Mouse (Mus musculus) E14TG2a.4 (cell line): Measurements from ENCODE around the gene Gng12.

Experiments used
- CTCF ChIP-seq: conservative IDR thresholded peaks from 2 replicates; pipeline ENCODE4 v1.5.1; 2014; ENCODE audit warnings: low read length
- NANOG ChIP-seq: IDR thresholded peaks from 2 replicates; pipeline ENCODE4 v1.6.1; 2014; ENCODE audit warnings: borderline replicate concordance, low read length, mixed read lengths
- POU5F1 ChIP-seq: IDR thresholded peaks from 2 replicates; pipeline ENCODE4 v1.6.1; 2014; ENCODE audit warnings: low read length, borderline replicate concordance

GRCm38 (mm10) chr6:66986063-66986462 is 89.9 kb downstream of the Gng12 start:
- TF ChIP-seq CTCF = no peak
- no peak for TF ChIP-seq POU5F1
- no peak for TF ChIP-seq NANOG
